Mouse (Mus musculus) embryonic stem cell, embryonic (primary cell): ENCODE data around the gene Epop.

Source experiments
- CTCF ChIA-PET, 4 experiments: fragments of 300-600 bp in 2 of 4; fragments of 350-600 bp in 2 of 4; sonication (Branson Sonifier 250); formaldehyde crosslinking; loops; one replicate each; lab custom pipeline; 2022; ENCODE audit warnings: inconsistent platforms in 2 of 4; lab: Charles Lee
- POLR2A ChIA-PET, 4 experiments: fragments of 300-600 bp in 2 of 4; fragments of 350-600 bp in 2 of 4; sonication (Branson Sonifier 250); formaldehyde crosslinking; loops; one replicate each; lab custom pipeline; 2022; ENCODE audit warnings: antibody characterized with exemption in 4 of 4, inconsistent platforms in 1 of 4; lab: Charles Lee

The Epop gene

DNA sequence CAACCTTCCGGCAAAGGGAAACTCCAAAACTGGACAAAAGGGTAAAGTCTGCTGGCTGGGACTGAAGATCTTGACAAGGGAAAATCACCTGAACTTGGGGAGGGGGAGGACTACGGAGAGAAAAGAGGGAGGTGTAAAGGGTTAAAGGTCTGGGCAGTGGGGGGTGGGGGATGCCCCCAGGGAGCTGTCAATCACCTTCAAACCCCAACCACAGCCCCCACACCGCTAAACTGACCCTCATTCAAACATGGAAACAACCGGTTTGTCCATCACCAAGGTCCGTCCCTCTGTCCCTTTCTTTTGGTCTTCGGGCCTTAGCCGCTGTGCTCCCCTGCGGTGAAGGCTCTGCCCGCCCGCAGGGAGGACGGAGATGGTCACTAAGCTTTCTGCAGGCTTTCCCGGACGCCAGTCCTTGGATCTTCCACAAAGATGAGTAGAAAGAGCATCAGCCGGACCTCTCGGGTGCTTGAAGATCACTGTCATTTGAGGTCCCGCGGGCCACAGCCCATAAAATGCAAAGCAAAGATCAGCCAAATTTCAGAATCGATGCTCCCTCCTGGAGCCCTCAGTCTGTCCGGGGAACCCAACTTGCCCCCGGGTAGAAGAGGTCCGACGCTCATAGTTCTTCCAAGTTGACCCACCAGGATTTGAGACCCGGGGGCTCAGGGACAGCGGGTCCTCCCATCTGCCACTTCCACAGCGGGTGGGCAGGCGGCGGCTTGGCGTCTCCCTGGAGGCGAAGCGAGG lies 1.8 kb downstream of the Epop start:
- POLR2A ChIA-PET = interaction anchor here (0.7 to 7.4 kb wide), 67 partner anchors 8 to 440 kb away, joined by 3 to 145 read pairs (median 7); partner anchors contain the start of genes Mllt6 (in 3 of the 4), Pcgf2 (in 2 of the 4), Pip4k2b (in 2 of the 4) and Psmb3 (in 2 of the 4)
- CTCF ChIA-PET = interaction anchor here (0.5 to 2.1 kb wide), 18 partner anchors 8 to 900 kb away, joined by 3 to 12 read pairs (median 4); no protein-coding TSS in a partner anchor

DNA sequence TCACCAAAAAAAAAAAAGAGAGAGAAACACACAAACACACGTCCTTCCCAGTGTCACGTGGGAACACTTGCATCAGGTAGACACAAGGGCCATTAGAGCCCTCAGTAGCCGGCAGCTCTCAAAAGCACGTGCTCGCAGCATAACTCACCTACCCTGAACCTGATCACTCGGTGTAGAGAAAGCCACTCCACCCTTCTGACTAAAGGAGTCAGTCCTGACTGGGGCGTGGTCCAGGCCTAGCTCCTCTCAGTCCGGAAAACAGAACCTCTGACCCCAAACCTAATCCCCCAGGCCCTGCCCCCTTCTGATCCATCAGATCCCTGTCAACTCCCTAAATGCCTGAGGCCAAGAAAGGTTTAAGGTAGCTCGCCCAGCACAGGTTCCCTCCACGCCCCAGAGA lies 2.7 kb downstream of the Epop start:
- CTCF ChIA-PET = interaction anchor here (0.5 to 2.1 kb wide), 31 partner anchors 9 to 1414 kb away, joined by 3 to 12 read pairs (median 4); partner anchors contain the start of gene Psmb3 (in 1 of the 4)
- POLR2A ChIA-PET = interaction anchor here (0.5 to 7.4 kb wide), 108 partner anchors 9 to 789 kb away, joined by 3 to 145 read pairs (median 4); partner anchors contain the start of genes Mllt6 (in 3 of the 4), Mrpl45 (in 2 of the 4), Pip4k2b (in 2 of the 4) and Psmb3 (in 2 of the 4)

GRCm38 (mm10) chr11:97626431-97626830 lies 3.1 kb downstream of the Epop start:
- POLR2A ChIA-PET = interaction anchor here (0.5 to 7.4 kb wide), 115 partner anchors 9 to 1322 kb away, joined by 3 to 145 read pairs (median 4); partner anchors contain the start of genes Mllt6 (in 3 of the 4), Mrpl45 (in 2 of the 4), Pip4k2b (in 2 of the 4) and Psmb3 (in 2 of the 4)
- CTCF ChIA-PET = interaction anchor here (0.5 to 2.1 kb wide), 38 partner anchors 9 to 1413 kb away, joined by 3 to 12 read pairs (median 4); partner anchors contain the start of gene Psmb3 (in 1 of the 4)

- ChIA-PET POLR2A (interaction anchor here in 3 of 4 experiments (0.7 to 7.4 kb wide), 47 partner anchors 8 to 310 kb away, joined by 3 to 145 read pairs (median 7); partner anchors contain the start of genes Mllt6 (in 2 of the 3), Mrpl45 (in 1 of the 3), Pcgf2 (in 1 of the 3) and Pip4k2b (in 1 of the 3)), CTCF (interaction anchor here in 3 of 4 experiments (0.7 to 2.1 kb wide), 12 partner anchors 13 to 223 kb away, joined by 3 to 12 read pairs (median 4); no protein-coding TSS in a partner anchor)
Observed at GRCm38 (mm10) chr11:97625551-97625950, 4.0 kb downstream of the Epop start.

DNA sequence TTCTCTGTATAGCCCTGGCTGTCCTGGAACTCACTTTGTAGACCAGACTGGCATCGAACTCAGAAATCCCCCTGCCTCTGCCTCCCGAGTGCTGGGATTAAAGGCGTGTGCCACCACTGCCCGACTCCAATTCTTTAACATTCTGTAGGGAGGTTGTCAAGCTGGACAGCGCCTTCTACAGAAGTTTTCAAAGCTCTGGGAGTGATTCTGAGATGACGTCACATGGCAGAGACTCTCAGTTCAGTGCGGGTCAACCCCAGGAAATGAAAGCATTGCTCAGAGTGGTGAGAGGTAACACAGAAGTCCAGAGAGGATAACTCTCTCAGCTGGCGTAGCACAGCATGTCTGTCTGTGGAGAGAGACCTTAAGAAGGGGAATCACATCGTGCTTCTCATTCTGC lies 6.3 kb downstream of the Epop start:
- ChIA-PET CTCF (interaction anchor here in 3 of 4 experiments (0.9 to 1.8 kb wide), 6 partner anchors 92 to 154 kb away, joined by 3 to 10 read pairs (median 3); no protein-coding TSS in a partner anchor), POLR2A (interaction anchor here in 3 of 4 experiments (0.6 to 1.5 kb wide), 10 partner anchors 9 to 1275 kb away, joined by 3 to 6 read pairs (median 4); partner anchors contain the start of gene Psmb3 (in 1 of the 3))

GRCm38 (mm10) chr11:97622440-97622839 lies 7.1 kb downstream of the Epop start:
- CTCF ChIA-PET = interaction anchor here in 1 of 4 experiments (0.9 kb wide), 1 partner anchor 133 kb away, joined by 5 read pairs; no protein-coding TSS in a partner anchor

DNA sequence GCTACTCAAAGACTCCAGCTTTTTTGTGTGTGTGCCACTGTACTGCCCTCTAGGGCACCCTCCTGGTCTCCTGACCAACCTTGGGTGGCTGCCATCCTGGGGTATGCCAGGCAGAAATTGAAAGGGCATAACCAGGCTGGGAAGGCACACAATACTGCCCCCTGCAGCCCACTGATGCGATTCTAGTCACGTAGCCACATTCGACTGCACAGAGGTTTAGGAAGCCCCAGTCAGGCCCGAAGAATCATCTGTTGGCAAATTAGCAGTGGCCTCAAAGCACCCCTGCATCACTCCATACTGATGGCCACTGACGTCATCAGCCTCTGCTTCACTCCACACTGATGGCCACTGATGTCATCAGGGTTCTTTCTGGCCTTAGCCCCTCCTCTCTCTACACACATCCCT lies 10.1 kb downstream of the Epop start:
- ChIA-PET POLR2A (interaction anchor here in 3 of 4 experiments (0.5 to 10.9 kb wide), 23 partner anchors 9 to 752 kb away, joined by 3 to 102 read pairs (median 3); partner anchors contain the start of gene Epop (in 2 of the 3)), CTCF (interaction anchor here in 3 of 4 experiments (0.6 to 2.3 kb wide), 15 partner anchors 9 to 185 kb away, joined by 3 to 10 read pairs (median 3); no protein-coding TSS in a partner anchor)

More at GRCm38 (mm10) chr11:97622440-97622839, 7.1 kb downstream of the Epop start:
- POLR2A ChIA-PET = interaction anchor here in 1 of 4 experiments (0.9 to 1.0 kb wide), 3 partner anchors 10 to 133 kb away, joined by 3 to 4 read pairs (median 3); no protein-coding TSS in a partner anchor

DNA sequence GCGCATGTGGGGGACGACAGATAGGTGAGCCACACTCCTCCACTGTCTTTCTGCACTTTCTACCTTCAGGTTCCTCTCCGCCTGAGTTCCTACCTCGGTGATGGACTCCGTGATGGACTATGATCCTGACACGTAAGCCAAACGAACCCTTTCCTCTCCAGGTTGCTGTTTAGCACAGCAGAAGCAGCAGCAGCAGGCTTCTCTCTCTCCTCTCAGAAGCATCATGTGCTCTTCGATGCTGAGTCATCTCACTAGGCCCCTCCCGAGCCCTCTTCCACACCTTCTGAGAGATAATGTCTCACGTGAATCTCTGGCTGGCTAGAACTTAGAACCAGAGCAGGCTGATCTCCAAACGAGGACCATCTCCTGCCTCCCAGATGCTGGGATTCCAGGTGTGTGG lies 11.1 kb downstream of the Epop start:
- ChIA-PET POLR2A (interaction anchor here in 2 of 4 experiments (0.7 to 10.9 kb wide), 13 partner anchors 10 to 128 kb away, joined by 3 to 102 read pairs (median 3); partner anchors contain the start of gene Epop (in 1 of the 2)), CTCF (interaction anchor here in 3 of 4 experiments (0.5 to 2.3 kb wide), 5 partner anchors 49 to 131 kb away, joined by 3 to 10 read pairs (median 6); no protein-coding TSS in a partner anchor)

DNA sequence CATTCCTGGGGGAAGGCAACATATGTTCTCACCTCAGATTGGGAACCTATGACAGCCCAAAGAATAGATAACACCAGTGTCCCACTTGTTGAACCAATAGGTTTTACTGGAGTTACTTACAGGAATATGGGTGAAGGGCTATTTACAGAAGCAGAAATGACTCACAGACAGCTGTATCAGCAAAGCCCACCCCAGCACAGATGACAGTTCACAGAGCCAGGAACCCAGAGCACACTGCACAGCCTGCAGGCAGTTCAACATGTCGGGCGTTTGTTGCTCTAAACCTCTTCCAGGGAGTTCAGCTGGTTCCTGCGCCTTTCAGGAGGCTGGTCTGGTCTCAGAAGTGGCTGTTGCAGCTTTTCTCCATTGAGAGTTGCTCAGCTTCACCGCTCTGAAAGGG lies 14.2 kb downstream of the Epop start:
- CTCF ChIA-PET = interaction anchor here in 2 of 4 experiments (0.6 to 1.2 kb wide), 3 partner anchors 58 to 350 kb away, joined by 3 to 4 read pairs (median 3); no protein-coding TSS in a partner anchor
- POLR2A ChIA-PET = interaction anchor here in 1 of 4 experiments (0.8 to 10.9 kb wide), 5 partner anchors 9 to 34 kb away, joined by 3 to 102 read pairs (median 6); partner anchors contain the start of gene Epop

DNA sequence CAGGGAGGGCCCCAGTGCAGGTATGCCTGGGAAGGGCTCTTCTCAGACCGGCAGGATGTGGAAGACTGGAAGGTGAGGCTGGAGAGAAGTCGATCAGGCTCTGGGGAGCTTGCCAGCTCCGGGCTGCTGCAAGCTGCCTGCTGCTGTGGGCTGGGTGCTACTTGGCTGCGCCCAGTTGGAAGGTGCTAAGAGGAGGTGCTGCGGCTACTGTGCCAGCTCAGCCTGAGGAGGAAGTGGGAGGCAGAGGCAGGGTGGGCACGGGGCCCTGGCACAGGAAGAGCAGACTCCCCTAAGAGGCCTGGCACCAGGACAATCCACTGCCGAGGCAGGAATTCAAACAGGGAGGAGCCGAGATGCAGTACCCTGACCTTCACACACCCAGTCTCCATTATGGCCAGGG lies 18.4 kb downstream of the Epop start:
- CTCF ChIA-PET = interaction anchor here in 3 of 4 experiments (0.6 to 2.1 kb wide), 5 partner anchors 15 to 801 kb away, joined by 4 to 13 read pairs (median 5); partner anchors contain the start of gene Erbb2 (in 1 of the 3)
- POLR2A ChIA-PET = interaction anchor here in 3 of 4 experiments (0.7 to 10.9 kb wide), 8 partner anchors 10 to 142 kb away, joined by 3 to 102 read pairs (median 7); partner anchors contain the start of gene Epop (in 1 of the 3)

GRCm38 (mm10) chr11:97609743-97610142 lies 19.8 kb downstream of the Epop start:
- ChIA-PET POLR2A (interaction anchor here in 1 of 4 experiments (1.0 kb wide), 1 partner anchor 21 kb away, joined by 3 read pairs; no protein-coding TSS in a partner anchor), CTCF (no interaction called here)

DNA sequence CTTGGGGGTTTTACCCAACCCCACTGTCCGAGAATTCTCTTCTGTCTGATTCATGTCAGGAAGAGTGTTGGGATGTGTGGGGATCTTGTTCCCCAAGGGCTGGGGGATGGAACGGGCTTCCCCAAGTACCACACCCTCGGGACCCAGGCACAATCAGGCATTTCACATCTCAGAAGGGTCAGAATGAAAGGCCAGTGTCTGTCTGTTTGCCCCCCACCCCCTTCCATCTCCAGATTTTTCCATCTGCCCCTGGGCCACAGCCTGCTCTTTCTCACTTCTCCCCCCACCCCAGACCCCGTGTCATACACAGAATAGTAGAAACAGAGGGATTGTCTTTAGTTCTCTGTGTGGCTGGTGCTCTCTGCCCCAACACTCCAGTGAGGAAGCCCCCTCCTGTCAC lies 20.6 kb downstream of the Epop start:
- ChIA-PET CTCF (no interaction called here), POLR2A (interaction anchor here in 1 of 4 experiments (1.6 kb wide), 1 partner anchor 8 kb away, joined by 3 read pairs; no protein-coding TSS in a partner anchor)

GRCm38 (mm10) chr11:97607056-97607725 lies 22.3 kb downstream of the Epop start:
- ChIA-PET POLR2A (interaction anchor here in 3 of 4 experiments (0.5 to 1.9 kb wide), 14 partner anchors 8 to 1851 kb away, joined by 3 to 10 read pairs (median 3); partner anchors contain the start of gene Npepps (in 1 of the 3)), CTCF (interaction anchor here in 3 of 4 experiments (0.6 kb wide), 3 partner anchors 12 to 628 kb away, joined by 3 to 4 read pairs (median 3); no protein-coding TSS in a partner anchor)

DNA sequence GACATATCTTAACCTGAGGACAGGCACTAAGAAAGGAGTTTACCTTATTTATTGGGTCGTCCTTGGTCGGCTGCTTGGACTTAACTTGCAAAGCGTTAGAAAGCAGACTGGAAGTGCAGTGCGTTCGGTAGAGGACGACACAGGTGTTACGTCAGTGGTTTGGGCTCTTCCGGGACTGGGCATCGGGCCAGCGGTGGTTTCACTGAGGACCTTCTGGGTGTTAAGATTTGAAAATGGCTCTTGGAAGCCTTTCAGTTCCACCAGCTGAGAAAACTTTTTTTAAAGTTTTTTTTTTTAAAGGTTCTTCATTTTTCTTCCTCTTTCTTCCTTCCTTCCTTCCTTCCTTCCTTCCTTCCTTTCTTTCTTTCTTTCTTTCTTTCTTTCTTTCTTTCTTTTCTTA lies 25.6 kb downstream of the Epop start:
- POLR2A ChIA-PET = interaction anchor here in 2 of 4 experiments (0.6 to 3.9 kb wide), 5 partner anchors 14 to 169 kb away, joined by 3 to 16 read pairs (median 3); partner anchors contain the start of gene Epop (in 1 of the 2)
- CTCF ChIA-PET = interaction anchor here in 1 of 4 experiments (0.7 to 0.9 kb wide), 2 partner anchors 114 to 118 kb away, joined by 3 to 6 read pairs; no protein-coding TSS in a partner anchor

- ChIA-PET CTCF (interaction anchor here in 3 of 4 experiments (0.5 to 1.4 kb wide), 8 partner anchors 44 to 329 kb away, joined by 3 to 7 read pairs (median 4); no protein-coding TSS in a partner anchor), POLR2A (interaction anchor here (0.5 to 5.8 kb wide), 23 partner anchors 9 to 1639 kb away, joined by 3 to 102 read pairs (median 3); partner anchors contain the start of genes 1700001P01Rik (in 1 of the 4), Epop (in 1 of the 4), Pcgf2 (in 1 of the 4) and Pip4k2b (in 1 of the 4))
Observed at GRCm38 (mm10) chr11:97602223-97602622, 27.3 kb downstream of the Epop start.

DNA sequence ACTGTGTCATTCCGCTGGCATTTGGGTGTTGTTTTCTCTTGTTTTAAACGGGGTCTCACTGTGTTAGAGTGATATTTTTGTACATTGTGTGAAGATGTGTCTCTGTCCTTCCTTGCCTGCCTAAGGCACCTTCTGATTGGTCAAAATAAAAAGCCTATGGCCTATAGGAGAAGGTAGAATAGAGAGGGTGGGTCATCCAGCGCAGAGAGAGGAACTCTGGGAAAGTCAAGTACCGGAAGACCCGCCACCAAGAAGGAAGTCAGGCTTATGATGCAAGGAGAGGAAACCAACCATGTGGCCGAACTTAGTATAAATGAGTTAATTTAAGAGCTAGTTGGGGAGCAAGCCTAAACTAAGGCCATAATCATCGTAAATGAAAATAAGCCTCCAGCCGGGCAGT lies 30.4 kb downstream of the Epop start:
- POLR2A ChIA-PET = interaction anchor here (0.6 to 5.8 kb wide), 73 partner anchors 8 to 284 kb away, joined by 3 to 102 read pairs (median 4); partner anchors contain the start of genes Epop (in 2 of the 4), Pip4k2b (in 2 of the 4), Srcin1 (in 2 of the 4) and Arhgap23 (in 1 of the 4)

More for the DNA sequence above, 30.4 kb downstream of the Epop start:
- CTCF ChIA-PET = interaction anchor here in 2 of 4 experiments (0.9 to 1.5 kb wide), 10 partner anchors 10 to 209 kb away, joined by 3 to 10 read pairs (median 4); partner anchors contain the start of gene Epop (in 1 of the 2)
